Mouse (Mus musculus) CH12.LX (cell line): ENCODE results near the gene Grip1. TPM values are rescaled to one million over a fixed set of nuclear protein-coding genes. Genes with fewer than 3 reads are reported as not detected.

Experiments
- DNase-seq: peaks from one replicate; pipeline ENCODE4 v3.0.0-alpha.2; 2013; ENCODE audit errors: extremely low read depth
- H3K27ac ChIP-seq: 2 replicates; pipeline ENCODE4 v1.5.1; 2012; ENCODE audit warnings: low read depth, mild to moderate bottlenecking, control low read depth, moderate library complexity; ENCODE audit not compliant: insufficient read depth
- H3K27me3 ChIP-seq: replicated peaks from 2 replicates; pipeline ENCODE3; 2012; ENCODE audit warnings: inconsistent platforms
- H3K36me3 ChIP-seq, 2 experiments: replicated peaks in 1 of 2; 2 replicates each; pipeline versions ENCODE3 to v1.6.1; 2012; ENCODE audit warnings: inconsistent platforms in 1 of 2, low read length in 1 of 2, mild to moderate bottlenecking in 1 of 2, mixed read lengths in 1 of 2, moderate library complexity in 1 of 2; ENCODE audit not compliant: control insufficient read depth in 1 of 2, insufficient read depth in 1 of 2
- H3K4me1 ChIP-seq, 2 experiments: 2 replicates each; pipeline ENCODE4 v1.6.1; 2012; ENCODE audit warnings: inconsistent platforms in 1 of 2, moderate library complexity in 1 of 2; ENCODE audit not compliant: insufficient read depth in 2 of 2, control insufficient read depth in 1 of 2
- H3K4me2 ChIP-seq: 2 replicates; pipeline ENCODE4 v1.6.1; 2012; ENCODE audit warnings: low read depth, mild to moderate bottlenecking, control low read depth; ENCODE audit not compliant: poor library complexity, insufficient read depth, severe bottlenecking
- H3K4me3 ChIP-seq, 3 experiments: fragments of 150-350 bp in 1 of 3; sonication (generic) in 1 of 3; replicated peaks in 1 of 3; 2 replicates each; pipeline versions ENCODE3 to v1.5.1; 2011 to 2012; ENCODE audit warnings: low read depth in 2 of 3, low read length in 2 of 3, mild to moderate bottlenecking in 2 of 3, moderate library complexity in 2 of 3, control low read depth in 1 of 3, improper control_type of control experiment in 1 of 3, inconsistent platforms in 1 of 3, mixed read lengths in 1 of 3; ENCODE audit not compliant: poor library complexity in 1 of 3
- H3K79me2 ChIP-seq: replicated peaks from 2 replicates; pipeline ENCODE4 v1.6.1; 2012; ENCODE audit warnings: mild to moderate bottlenecking, moderate library complexity; ENCODE audit not compliant: control insufficient read depth, poor library complexity, insufficient read depth, severe bottlenecking; ENCODE audit errors: extremely low read depth
- H3K9ac ChIP-seq: 2 replicates; pipeline ENCODE4 v1.6.1; 2012; ENCODE audit warnings: low read depth, mild to moderate bottlenecking, control low read depth, moderate library complexity; ENCODE audit not compliant: insufficient read depth
- H3K9me3 ChIP-seq: replicated peaks from 2 replicates; pipeline ENCODE3; 2012; ENCODE audit warnings: low read length, inconsistent platforms, mixed read lengths
- CHD1 ChIP-seq: IDR thresholded peaks from 2 replicates; pipeline ENCODE4 v1.6.1; 2012; ENCODE audit warnings: low read depth, low read length, improper control_type of control experiment, inconsistent platforms
- CHD2 ChIP-seq: IDR thresholded peaks from 2 replicates; pipeline ENCODE4 v1.6.1; 2011; ENCODE audit warnings: low read length, improper control_type of control experiment
- E2F4 ChIP-seq: IDR thresholded peaks from 2 replicates; pipeline ENCODE4 v1.6.1; 2011; ENCODE audit warnings: low read depth, low read length, improper control_type of control experiment; ENCODE audit not compliant: insufficient replicate concordance
- ELF1 ChIP-seq: IDR thresholded peaks from 2 replicates; pipeline ENCODE4 v1.6.1; 2014; ENCODE audit warnings: low read depth, mild to moderate bottlenecking, inconsistent platforms, low read length, improper control_type of control experiment
- EP300 ChIP-seq: IDR thresholded peaks from 2 replicates; pipeline ENCODE4 v1.6.1; 2011; ENCODE audit warnings: low read length, improper control_type of control experiment
- GABPA ChIP-seq: IDR thresholded peaks from 2 replicates; pipeline ENCODE4 v1.6.1; 2012; ENCODE audit warnings: low read depth, low read length, improper control_type of control experiment, inconsistent platforms; ENCODE audit not compliant: insufficient replicate concordance
- HCFC1 ChIP-seq: IDR thresholded peaks from 2 replicates; pipeline ENCODE4 v1.6.1; 2012; ENCODE audit warnings: low read depth, mild to moderate bottlenecking, inconsistent platforms, low read length, improper control_type of control experiment
- IRF4 ChIP-seq: IDR thresholded peaks from 2 replicates; pipeline ENCODE4 v1.6.1; 2014; ENCODE audit warnings: low read depth, mild to moderate bottlenecking, inconsistent platforms, low read length, improper control_type of control experiment
- JUN ChIP-seq: IDR thresholded peaks from 2 replicates; pipeline ENCODE4 v1.6.1; 2011; ENCODE audit warnings: low read depth, mild to moderate bottlenecking, low read length, improper control_type of control experiment, moderate library complexity; ENCODE audit not compliant: insufficient read depth
- JUND ChIP-seq: conservative IDR thresholded peaks from 2 replicates; pipeline ENCODE4 v1.6.1; 2011; ENCODE audit warnings: low read depth, low read length, improper control_type of control experiment
- KAT2A ChIP-seq: IDR thresholded peaks from 2 replicates; pipeline ENCODE4 v1.6.1; 2012; ENCODE audit warnings: low read length, improper control_type of control experiment, inconsistent platforms; ENCODE audit not compliant: insufficient replicate concordance
- MAZ ChIP-seq: IDR thresholded peaks from 2 replicates; pipeline ENCODE4 v1.6.1; 2012; ENCODE audit warnings: low read depth, mild to moderate bottlenecking, inconsistent platforms, low read length, improper control_type of control experiment, moderate library complexity
- MEF2A ChIP-seq: IDR thresholded peaks from 2 replicates; pipeline ENCODE4 v1.6.1; 2014; ENCODE audit warnings: low read depth, mild to moderate bottlenecking, inconsistent platforms, low read length, improper control_type of control experiment, borderline replicate concordance
- MYC ChIP-seq: IDR thresholded peaks from 2 replicates; pipeline ENCODE4 v1.6.1; 2011; ENCODE audit warnings: low read depth, mild to moderate bottlenecking, improper control_type of control experiment, low read length
- NRF1 ChIP-seq: IDR thresholded peaks from 2 replicates; pipeline ENCODE4 v1.6.1; 2014; ENCODE audit warnings: low read depth, mild to moderate bottlenecking, inconsistent platforms, low read length, improper control_type of control experiment, moderate library complexity
- PAX5 ChIP-seq: IDR thresholded peaks from 2 replicates; pipeline ENCODE4 v1.6.1; 2012; ENCODE audit warnings: low read length, inconsistent platforms, mixed read lengths
- RCOR1 ChIP-seq: conservative IDR thresholded peaks from 2 replicates; pipeline ENCODE4 v1.6.1; 2012; ENCODE audit warnings: low read depth, mild to moderate bottlenecking, inconsistent platforms, low read length, improper control_type of control experiment
- SMC3 ChIP-seq: IDR thresholded peaks from 2 replicates; pipeline ENCODE4 v1.6.1; 2011; ENCODE audit warnings: low read depth, low read length, improper control_type of control experiment
- ZC3H11A ChIP-seq: IDR thresholded peaks from 2 replicates; pipeline ENCODE4 v1.6.1; 2012; ENCODE audit warnings: low read depth, mild to moderate bottlenecking, inconsistent platforms, low read length, improper control_type of control experiment
- ZMIZ1 ChIP-seq: IDR thresholded peaks from 2 replicates; pipeline ENCODE4 v1.6.1; 2012; ENCODE audit warnings: low read depth, mild to moderate bottlenecking, inconsistent platforms, low read length, improper control_type of control experiment
- dilution Hi-C: fragments of 300-500 bp; cut with MboI; formaldehyde crosslinking; loops from 2 replicates; pipeline ENCODE4 v1.14.3; 2020; ENCODE audit warnings: low sequenced_read_pairs; ENCODE audit not compliant: extremely low pct_unique_long_range_greater_than_20kb, extremely low pct_ligation_motif_present
- in situ Hi-C: fragments of 300-500 bp; cut with MboI; formaldehyde crosslinking; loops from 3 replicates; pipeline ENCODE4 v1.14.3; 2019; ENCODE audit warnings: low sequenced_read_pairs, low pct_ligation_motif_present, low pct_unique_long_range_greater_than_20kb, mixed read lengths
- polyA plus RNA-seq: library from polyadenylated mRNA; unstranded; fragments of >175 nt; gene quantifications from 2 replicates; pipeline ENCODE4 v1.2.1, GENCODE M21; 2012; ENCODE audit warnings: low read depth; ENCODE audit not compliant: insufficient read length
- total RNA-seq, 2 experiments: library from RNA; depleted of rRNA; stranded (reverse); fragments of 300-350 nt in 1 of 2; fragments of >200 nt in 1 of 2; gene quantifications; 2 replicates each; pipeline ENCODE4 v1.2.3; 2012 to 2014

The Grip1 gene
- total and polyA plus RNA-seq, 3 experiments, result 0.09 to 0.33 (median 0.13) TPM

GRCm38 (mm10) chr10:119483068-119483705 lies 29.6 kb downstream of the Grip1 start:
- Histone ChIP-seq H3K27me3 (no peaks in the 10 kb centered on the region), H3K9me3 (no peaks in the 10 kb centered on the region)

GRCm38 (mm10) chr10:119483766-119484165 lies 30.1 kb downstream of the Grip1 start:
- H3K4me2 ChIP-seq, result no peak overlapping the region
- H3K27me3 ChIP-seq, result no peaks in the 10 kb centered on the region
- H3K36me3 ChIP-seq, result no peaks in the 10 kb centered on the region
- dilution Hi-C loops (no loop called here), in situ Hi-C loops (no loop called here)
- DNase-seq, result no peak
- H3K27ac ChIP-seq, result no peak overlapping the region
- no peaks in the 10 kb centered on the region for H3K79me2 ChIP-seq
- H3K4me3 ChIP-seq, result no peak overlapping the region
- TF ChIP-seq CHD2, result no peak
- no peak for TF ChIP-seq ZMIZ1
- TF ChIP-seq NRF1, result no peak
- TF ChIP-seq ELF1, result no peak
- no peak for TF ChIP-seq PAX5
- no peak for TF ChIP-seq EP300
- TF ChIP-seq CHD1, result no peak
- TF ChIP-seq MYC, result no peak
- no peak for TF ChIP-seq HCFC1
- TF ChIP-seq JUN, result no peak
- no peak for TF ChIP-seq E2F4
- TF ChIP-seq ZC3H11A, result no peak
- no peak for TF ChIP-seq GABPA
- no peak for TF ChIP-seq KAT2A
- no peak for TF ChIP-seq IRF4
- TF ChIP-seq JUND, result no peak
- no peak for TF ChIP-seq RCOR1
- no peak overlapping the region for H3K9ac ChIP-seq
- no peaks in the 10 kb centered on the region for H3K4me1 ChIP-seq
- no peaks in the 10 kb centered on the region for H3K9me3 ChIP-seq

More at GRCm38 (mm10) chr10:119483068-119483705, 29.6 kb downstream of the Grip1 start:
- Histone ChIP-seq H3K9ac (no peak overlapping the region), H3K27ac (no peak overlapping the region), H3K79me2 (no peaks in the 10 kb centered on the region), H3K4me3 (no peak overlapping the region)
- no peak for TF ChIP-seq RCOR1
- no peak for TF ChIP-seq SMC3
- no peak for TF ChIP-seq MAZ
- TF ChIP-seq IRF4, result no peak
- TF ChIP-seq EP300, result no peak
- no peak for TF ChIP-seq MEF2A
- TF ChIP-seq, all 38 proteins: peak for 0
- no peak for DNase-seq
- Histone ChIP-seq H3K4me2 (no peak overlapping the region), H3K36me3 (no peaks in the 10 kb centered on the region), H3K4me1 (no peaks in the 10 kb centered on the region)
- in situ Hi-C loops (no loop called here), dilution Hi-C loops (no loop called here)
